Mouse (Mus musculus): ENCODE results near the gene Rgma. TPM values are rescaled to one million over a fixed set of nuclear protein-coding genes. Genes with fewer than 3 reads are reported as not detected.

The Rgma gene
- polyA plus RNA-seq, 1 experiment from 2014 or later = 24.1 TPM

DNA sequence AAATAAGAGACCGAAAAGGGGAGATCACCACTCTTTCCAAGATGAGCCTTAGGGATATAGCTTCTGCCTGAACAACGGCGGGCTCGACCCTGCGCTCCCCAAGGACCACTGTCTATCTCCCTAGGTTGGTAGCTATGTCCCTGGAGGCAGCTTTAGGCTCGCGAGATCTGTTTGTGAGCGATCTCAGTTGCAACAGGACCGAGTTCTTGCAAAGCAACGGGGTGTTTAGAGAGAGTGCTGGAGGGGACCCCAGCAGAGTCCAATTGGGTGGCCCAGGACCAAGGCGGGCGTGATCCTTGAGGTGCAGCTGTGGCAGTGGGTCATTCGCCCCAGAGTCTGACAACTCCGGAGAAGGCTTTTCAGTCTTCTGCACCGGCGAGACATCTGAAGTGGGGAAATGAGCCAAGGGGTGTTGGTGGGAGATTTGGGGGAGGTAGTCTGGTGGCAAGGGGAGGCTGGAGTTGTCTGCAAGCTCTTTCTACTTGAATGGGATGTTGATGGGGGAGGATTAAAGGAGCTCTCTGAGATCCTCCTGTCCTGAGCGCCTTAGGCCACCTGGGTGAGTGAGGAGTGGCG is 15.2 kb downstream of the Rgma start:
- ATAC-seq (ENCODE audit: insufficient number of reproducible peaks, low FRiP score, low TSS enrichment, low read depth) = peak; percentile 25; the same call in 1 of the 2 replicates
- Histone ChIP-seq H3K9ac (peak overlapping the region; percentile 31), H3K27ac (replicated peaks) (peak overlapping the region; percentile 97), H3K36me3 (no peaks in the 10 kb centered on the region), H3K4me1 (peaks cover 48% of the 10 kb centered on the region), H3K9me3 (replicated peaks) (no peaks in the 10 kb centered on the region), H3K4me3 (replicated peaks) (peak overlapping the region; percentile 76), H3K4me2 (replicated peaks) (peak overlapping the region; percentile 77), H3K27me3 (no peaks in the 10 kb centered on the region)
- 3% methylated on average over 18 of the region's 18 CpGs for WGBS

DNA sequence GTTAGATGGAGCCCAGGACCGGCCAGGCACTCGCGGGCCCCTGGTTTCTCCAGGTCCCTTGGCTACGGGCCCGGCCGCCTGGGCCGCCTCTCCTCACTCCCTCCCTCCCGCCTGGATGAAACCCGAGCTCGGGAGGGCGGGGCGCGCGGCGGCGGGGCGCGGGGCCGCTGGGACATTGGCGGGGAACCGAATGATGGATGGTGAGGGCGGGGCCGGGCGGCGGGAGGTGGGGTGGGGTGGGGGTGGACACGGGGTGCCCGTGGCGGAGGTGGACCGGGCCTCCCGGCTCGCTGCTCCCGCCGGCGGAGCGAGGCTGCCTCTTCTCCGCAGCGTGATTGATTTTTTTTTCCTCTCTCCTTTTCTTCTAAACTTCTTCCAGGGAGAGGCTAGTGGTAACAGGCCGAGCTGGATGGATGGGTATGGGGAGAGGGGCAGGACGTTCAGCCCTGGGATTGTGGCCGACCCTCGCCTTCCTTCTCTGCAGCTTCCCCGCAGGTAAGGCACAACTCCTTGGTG is 15.8 kb downstream of the Rgma start:
- peaks cover 54% of the 10 kb centered on the region for H3K4me1 ChIP-seq
- no peaks in the 10 kb centered on the region for H3K9me3 ChIP-seq (replicated peaks)
- 0% methylated on average over 37 of the region's 42 CpGs for WGBS
- peak overlapping the region; percentile 78 for H3K9ac ChIP-seq
- peak; percentile 83 for ATAC-seq (ENCODE audit: insufficient number of reproducible peaks, low FRiP score, low TSS enrichment, low read depth)
- peak overlapping the region; percentile 97 for H3K27ac ChIP-seq (replicated peaks)
- H3K36me3 ChIP-seq = no peaks in the 10 kb centered on the region
- H3K4me2 ChIP-seq (replicated peaks) = peak overlapping the region; percentile 77
- peak overlapping the region; percentile 76 for H3K4me3 ChIP-seq (replicated peaks)
- no peaks in the 10 kb centered on the region for H3K27me3 ChIP-seq

DNA sequence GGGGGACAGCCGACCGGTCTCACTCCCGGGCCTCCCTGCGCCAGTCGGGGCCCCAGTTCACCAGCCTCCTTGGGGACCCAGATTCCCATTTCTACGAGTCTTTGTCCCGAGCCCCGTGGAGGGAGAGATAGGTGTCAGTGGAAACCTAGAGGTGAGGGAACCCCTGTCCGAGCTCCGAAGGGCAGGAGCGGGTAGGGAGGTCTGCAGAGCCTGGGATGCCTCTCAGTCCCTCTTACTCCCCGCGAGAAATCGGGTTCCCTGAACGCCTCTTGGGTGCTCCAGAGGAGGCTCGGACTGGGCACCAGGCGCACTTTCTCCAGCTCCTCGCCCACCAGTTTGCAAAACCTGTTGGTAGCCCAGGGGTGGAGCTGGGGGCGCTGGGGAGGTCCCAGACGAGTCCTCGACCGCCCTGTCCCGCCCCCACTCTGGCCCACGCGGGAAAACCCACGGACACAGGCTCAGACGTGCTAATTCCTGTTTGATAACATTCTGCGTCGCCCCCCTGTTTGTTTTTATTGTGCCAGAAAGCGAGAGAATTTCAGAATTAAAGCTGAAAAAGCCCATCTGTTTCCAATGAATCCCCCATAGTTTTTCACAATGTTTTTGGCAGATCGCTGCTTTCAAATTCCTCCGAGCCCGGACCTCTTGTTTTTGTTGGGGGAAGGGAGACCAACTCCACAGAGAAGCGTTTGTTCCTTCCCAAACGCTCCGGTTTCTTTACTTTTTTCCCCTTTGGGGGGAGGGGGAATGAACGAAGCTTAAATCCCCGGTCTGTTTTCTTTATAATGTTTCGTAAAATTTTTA is 16.4 kb downstream of the Rgma start:
- WGBS = under 1% methylated on average over 39 of the region's 39 CpGs
- Histone ChIP-seq H3K4me2 (replicated peaks) (peak overlapping the region; percentile 77), H3K4me1 (peaks cover 60% of the 10 kb centered on the region), H3K4me3 (replicated peaks) (peak overlapping the region; percentile 76), H3K9ac (peak overlapping the region; percentile 78), H3K9me3 (replicated peaks) (no peaks in the 10 kb centered on the region), H3K36me3 (no peaks in the 10 kb centered on the region), H3K27ac (replicated peaks) (peak overlapping the region; percentile 97), H3K27me3 (no peaks in the 10 kb centered on the region)
- ATAC-seq (ENCODE audit: insufficient number of reproducible peaks, low FRiP score, low TSS enrichment, low read depth) = peak; percentile 35; the same call in 1 of the 2 replicates

DNA sequence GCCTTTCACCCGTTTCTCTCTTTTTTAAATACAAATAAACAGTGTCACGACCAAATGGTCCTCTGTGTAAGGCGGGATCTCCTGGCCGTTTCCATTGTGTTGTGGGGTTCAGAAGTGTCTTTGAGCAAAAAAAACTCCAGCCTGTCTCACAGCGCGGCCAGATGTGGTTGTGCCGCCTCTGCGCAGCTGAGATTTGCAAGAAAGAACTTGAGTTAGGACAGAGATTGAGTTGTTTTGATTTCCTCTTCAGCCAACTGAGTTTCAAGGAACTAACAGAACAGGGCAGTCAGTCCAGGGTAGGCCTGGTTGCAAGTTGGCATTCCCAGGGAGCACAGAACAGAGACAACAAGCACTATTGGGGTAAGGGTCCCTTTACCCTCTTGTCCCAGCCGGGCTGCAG is 17.1 kb downstream of the Rgma start:
- WGBS = under 1% methylated on average over 9 of the region's 9 CpGs

DNA sequence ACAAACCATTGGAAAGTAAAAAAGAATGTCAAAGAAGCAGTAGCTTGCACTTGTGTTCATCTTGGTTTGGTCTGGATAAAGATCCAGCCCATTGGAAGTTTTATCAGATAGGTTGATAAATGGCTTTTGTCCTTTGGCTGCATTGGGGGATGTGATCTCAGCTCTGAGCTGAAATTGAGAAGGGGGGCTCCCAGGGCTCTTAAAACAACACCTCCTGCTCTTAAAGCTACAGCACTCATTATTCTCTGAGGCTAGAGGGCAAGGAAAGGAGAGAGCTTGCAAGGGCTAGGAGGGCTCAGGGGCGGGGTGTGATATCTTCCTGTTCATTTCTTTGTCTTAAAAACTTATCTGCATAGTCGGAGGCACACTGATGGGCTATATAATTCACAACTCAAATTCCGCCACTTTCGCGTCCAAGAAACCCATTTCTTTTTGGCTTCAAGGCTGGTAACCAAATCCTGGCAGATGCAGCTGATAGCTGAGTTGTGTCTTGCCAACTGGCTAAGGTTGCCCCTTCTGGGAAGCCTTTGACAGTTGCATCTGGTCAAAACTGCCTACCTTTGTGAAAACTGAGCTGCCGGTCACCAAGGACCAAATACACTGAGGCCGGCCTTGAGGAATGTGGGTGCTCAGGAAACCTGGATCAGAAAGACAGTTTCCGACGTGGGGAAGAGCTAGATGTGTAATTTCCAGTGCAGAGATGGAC is 18.2 kb downstream of the Rgma start:
- H3K36me3 ChIP-seq = no peaks in the 10 kb centered on the region
- no peak overlapping the region; the same call in 1 of the 2 replicates for H3K9ac ChIP-seq
- no peak for ATAC-seq (ENCODE audit: insufficient number of reproducible peaks, low FRiP score, low TSS enrichment, low read depth)
- 26% methylated on average over 9 of the region's 9 CpGs for WGBS
- no peaks in the 10 kb centered on the region for H3K9me3 ChIP-seq (replicated peaks)
- peaks cover 78% of the 10 kb centered on the region for H3K4me1 ChIP-seq
- H3K27me3 ChIP-seq = no peaks in the 10 kb centered on the region
- H3K4me2 ChIP-seq (replicated peaks) = peak overlapping the region; percentile 77
- peak overlapping the region; percentile 76 for H3K4me3 ChIP-seq (replicated peaks)
- H3K27ac ChIP-seq (replicated peaks) = peak overlapping the region; percentile 97

More for the DNA sequence above, 17.1 kb downstream of the Rgma start:
- Histone ChIP-seq H3K27me3 (no peaks in the 10 kb centered on the region), H3K9me3 (replicated peaks) (no peaks in the 10 kb centered on the region), H3K4me2 (replicated peaks) (peak overlapping the region; percentile 77), H3K4me3 (replicated peaks) (peak overlapping the region; percentile 76), H3K9ac (peak overlapping the region; percentile 78), H3K4me1 (peaks cover 67% of the 10 kb centered on the region), H3K36me3 (no peaks in the 10 kb centered on the region), H3K27ac (replicated peaks) (peak overlapping the region; percentile 97)
- ATAC-seq (ENCODE audit: insufficient number of reproducible peaks, low FRiP score, low TSS enrichment, low read depth) = no peak

DNA sequence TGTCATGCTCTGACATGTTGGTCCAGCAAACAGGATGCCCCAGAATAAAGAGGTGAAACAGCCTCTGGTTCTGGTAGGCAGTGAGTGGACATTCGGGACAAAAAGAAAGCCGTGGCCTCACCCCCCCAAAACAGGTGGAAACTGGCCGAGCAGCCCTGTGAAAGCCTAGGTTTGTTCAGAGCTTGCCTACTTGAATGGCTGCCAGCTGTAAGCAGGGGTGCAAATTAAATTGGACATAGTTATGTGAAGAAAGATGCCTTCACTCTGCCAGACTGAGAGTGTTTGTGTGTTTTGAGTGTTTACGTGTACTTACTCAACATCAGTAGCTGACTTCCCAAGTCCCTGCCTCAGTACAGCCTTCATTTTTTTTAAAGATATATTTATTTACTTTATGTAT is 18.7 kb downstream of the Rgma start:
- H3K9ac ChIP-seq = no peak overlapping the region
- H3K27me3 ChIP-seq = no peaks in the 10 kb centered on the region
- H3K4me1 ChIP-seq = peaks cover 83% of the 10 kb centered on the region
- peak overlapping the region; percentile 76 for H3K4me3 ChIP-seq (replicated peaks)
- no peaks in the 10 kb centered on the region for H3K36me3 ChIP-seq
- H3K27ac ChIP-seq (replicated peaks) = peak overlapping the region; percentile 97
- peak overlapping the region; percentile 77 for H3K4me2 ChIP-seq (replicated peaks)
- no peak for ATAC-seq (ENCODE audit: insufficient number of reproducible peaks, low FRiP score, low TSS enrichment, low read depth)
- WGBS = 12% methylated on average over 4 of the region's 4 CpGs
- no peaks in the 10 kb centered on the region for H3K9me3 ChIP-seq (replicated peaks)

DNA sequence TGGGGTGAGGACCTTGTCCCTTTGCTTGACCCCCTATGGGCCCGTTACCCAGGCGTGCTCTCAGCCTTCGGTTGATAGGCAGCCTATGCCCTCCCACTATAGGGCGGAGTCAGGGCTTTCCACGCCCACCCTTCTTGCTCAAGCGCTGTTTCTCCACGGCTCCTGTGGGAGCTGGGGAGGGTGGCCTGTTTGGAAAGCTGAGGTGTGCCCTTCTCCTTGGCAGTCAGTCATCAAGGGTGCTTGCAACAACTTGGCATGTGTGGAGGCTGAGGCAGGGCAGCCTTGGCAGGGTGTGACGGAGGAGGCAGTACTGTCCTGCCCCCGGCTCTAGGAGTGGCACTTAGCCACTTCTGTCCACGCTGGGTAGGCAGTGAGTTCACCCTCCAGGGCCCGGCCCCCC is 23.0 kb downstream of the Rgma start:
- 0 out of 2 replicates have a peak overlapping the region, but pooled peaks have one; percentile 12 for H3K27ac ChIP-seq (replicated peaks)
- 0 out of 2 replicates have a peak, but pooled peaks have one; percentile 44 for ATAC-seq (ENCODE audit: insufficient number of reproducible peaks, low FRiP score, low TSS enrichment, low read depth)

DNA sequence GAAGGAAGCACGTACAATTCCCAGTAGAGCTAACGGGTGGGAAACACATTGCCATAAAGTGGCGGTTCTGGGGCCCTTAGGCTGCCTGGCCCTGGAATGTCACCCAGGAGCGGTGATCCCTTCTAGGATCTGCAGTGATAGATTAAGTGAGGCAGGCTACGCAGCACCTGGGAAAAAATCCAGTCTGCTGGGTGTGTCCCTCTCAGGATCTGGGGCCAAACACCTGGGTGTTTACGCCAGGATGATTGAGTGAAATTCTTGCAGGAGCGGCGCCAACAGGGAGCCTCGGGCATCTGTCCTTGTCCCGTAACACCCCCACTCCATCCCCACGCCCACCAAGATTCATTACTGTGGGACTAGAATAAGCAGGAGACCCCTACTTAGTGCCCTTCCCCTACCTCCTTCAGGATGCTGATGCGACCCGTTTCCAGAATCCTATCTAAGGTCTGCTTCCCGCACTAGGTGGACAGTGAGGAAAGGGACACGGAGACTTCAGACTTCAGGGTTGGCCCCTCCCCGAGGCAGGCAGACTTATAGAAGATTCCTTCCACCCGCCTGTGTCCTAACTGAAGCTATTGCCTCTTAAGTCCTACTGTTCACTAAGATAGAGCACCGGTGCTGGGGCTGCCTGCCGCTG is 23.6 kb downstream of the Rgma start:
- H3K9me3 ChIP-seq (replicated peaks) = no peaks in the 10 kb centered on the region
- H3K9ac ChIP-seq = no peak overlapping the region
- H3K4me3 ChIP-seq (replicated peaks) = peak overlapping the region; percentile 24
- no peak for ATAC-seq (ENCODE audit: insufficient number of reproducible peaks, low FRiP score, low TSS enrichment, low read depth)
- H3K36me3 ChIP-seq = no peaks in the 10 kb centered on the region
- no peaks in the 10 kb centered on the region for H3K27me3 ChIP-seq
- peak overlapping the region; percentile 47 for H3K4me2 ChIP-seq (replicated peaks)
- peaks cover 90% of the 10 kb centered on the region for H3K4me1 ChIP-seq
- WGBS = 15% methylated on average over 19 of the region's 19 CpGs
- H3K27ac ChIP-seq (replicated peaks) = peak overlapping the region; percentile 60

More for the DNA sequence above, 23.0 kb downstream of the Rgma start:
- 15% methylated on average over 11 of the region's 11 CpGs for WGBS
- no peak overlapping the region for H3K9ac ChIP-seq
- 0 out of 2 replicates have a peak overlapping the region, but pooled peaks have one; percentile 3 for H3K4me3 ChIP-seq (replicated peaks)
- peaks cover 91% of the 10 kb centered on the region for H3K4me1 ChIP-seq
- no peaks in the 10 kb centered on the region for H3K27me3 ChIP-seq
- peak overlapping the region; percentile 47 for H3K4me2 ChIP-seq (replicated peaks)
- H3K36me3 ChIP-seq = no peaks in the 10 kb centered on the region
- H3K9me3 ChIP-seq (replicated peaks) = no peaks in the 10 kb centered on the region

DNA sequence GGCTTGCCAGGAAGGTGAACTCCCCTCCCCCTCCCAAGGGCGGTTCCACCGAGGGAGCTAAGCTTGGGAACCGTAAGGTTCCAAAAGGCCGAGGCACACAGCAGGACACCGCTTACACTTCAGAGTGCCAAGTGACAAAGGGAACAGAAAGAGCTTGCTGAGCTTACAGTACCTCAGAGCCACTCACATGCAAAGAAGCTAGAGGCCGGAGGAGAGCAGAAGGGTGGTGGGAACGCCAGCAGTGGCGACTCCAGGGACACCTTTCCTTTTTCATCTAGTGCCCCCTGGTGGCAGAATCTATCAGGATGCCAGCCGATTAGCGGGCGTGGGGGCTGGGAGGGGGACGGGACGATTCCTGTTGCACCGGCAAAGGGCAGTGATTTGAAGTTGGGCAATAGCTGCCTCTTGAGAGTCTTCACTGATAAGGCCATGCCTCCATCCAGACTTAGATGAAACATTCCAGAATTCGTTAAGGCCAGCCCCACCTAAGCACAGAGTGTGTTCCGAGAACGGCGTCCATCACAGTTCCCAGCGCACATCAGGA is 24.3 kb downstream of the Rgma start:
- H3K9ac ChIP-seq = no peak overlapping the region
- H3K9me3 ChIP-seq (replicated peaks) = no peaks in the 10 kb centered on the region
- no peaks in the 10 kb centered on the region for H3K36me3 ChIP-seq
- H3K4me2 ChIP-seq (replicated peaks) = peak overlapping the region; percentile 47
- peaks cover 84% of the 10 kb centered on the region for H3K4me1 ChIP-seq
- WGBS = 6% methylated on average over 19 of the region's 19 CpGs
- H3K27me3 ChIP-seq = no peaks in the 10 kb centered on the region
- H3K4me3 ChIP-seq (replicated peaks) = peak overlapping the region; percentile 24
- 0 out of 2 replicates have a peak, but pooled peaks have one; percentile 31 for ATAC-seq (ENCODE audit: insufficient number of reproducible peaks, low FRiP score, low TSS enrichment, low read depth)
- peak overlapping the region; percentile 60 for H3K27ac ChIP-seq (replicated peaks)

DNA sequence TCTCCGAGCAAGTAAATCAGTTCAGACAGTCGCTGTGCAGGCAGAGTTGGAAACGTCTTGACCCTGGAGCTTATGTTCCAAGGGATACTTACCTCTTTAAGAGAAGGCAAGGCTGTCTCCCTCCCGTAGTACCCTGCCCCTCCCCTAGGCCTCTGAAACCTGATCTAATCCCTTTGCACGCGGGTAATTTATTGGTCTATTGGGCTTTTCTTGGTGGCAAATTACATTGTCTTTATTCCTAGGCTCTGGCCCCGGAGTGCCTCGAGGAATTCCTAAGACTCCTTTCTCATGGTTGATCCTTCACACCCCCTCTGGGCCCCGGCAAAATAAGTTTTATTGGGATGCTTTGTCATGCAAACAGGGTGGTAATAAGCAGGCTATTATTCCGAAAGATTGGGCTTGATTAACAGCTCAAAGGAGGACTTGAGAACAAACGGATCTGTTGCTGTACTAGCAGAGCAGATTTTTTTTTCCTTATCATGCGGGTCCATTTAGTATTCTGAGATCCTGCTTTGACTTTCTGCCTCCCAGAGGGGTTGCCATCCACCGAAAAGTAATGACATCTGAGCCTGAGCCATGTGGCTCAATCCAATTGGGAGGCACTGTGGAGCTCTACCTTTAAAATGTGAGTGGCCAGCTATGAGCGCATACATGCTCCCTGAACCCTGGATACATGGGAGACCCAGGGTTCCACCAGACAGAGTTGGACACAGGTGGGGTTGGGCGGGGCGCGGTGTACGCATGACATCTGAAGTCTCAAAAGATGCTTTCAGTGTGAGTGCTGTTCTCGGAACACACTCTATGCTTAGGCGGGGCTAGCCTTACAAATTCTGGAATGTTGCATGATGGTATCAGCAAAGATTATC is 25.0 kb downstream of the Rgma start:
- Histone ChIP-seq H3K4me1 (peaks cover 77% of the 10 kb centered on the region), H3K36me3 (no peaks in the 10 kb centered on the region), H3K9me3 (replicated peaks) (no peaks in the 10 kb centered on the region), H3K4me3 (replicated peaks) (peak overlapping the region; percentile 24), H3K4me2 (replicated peaks) (peak overlapping the region; percentile 47), H3K27ac (replicated peaks) (no peak overlapping the region), H3K27me3 (no peaks in the 10 kb centered on the region), H3K9ac (no peak overlapping the region)
- WGBS = 26% methylated on average over 20 of the region's 20 CpGs
- ATAC-seq (ENCODE audit: insufficient number of reproducible peaks, low FRiP score, low TSS enrichment, low read depth) = peak; percentile 17; the same call in 1 of the 2 replicates
